Mouse (Mus musculus): ENCODE measurements around the gene Sec14l3. TPM values are rescaled to one million over a fixed set of nuclear protein-coding genes. Genes with fewer than 3 reads are reported as not detected.
"Not testable (repeated sequence)": the region's sequence is repeated elsewhere in the genome, so short reads cannot be mapped to it uniquely, and the experiment has no call there.

The Sec14l3 gene
- polyA plus RNA-seq, 1 experiment from 2014 or later: 0.86 TPM

- peak overlapping the region; percentile 58 for H3K4me3 ChIP-seq
- peaks cover 15% of the 10 kb centered on the region for H3K36me3 ChIP-seq
- 3% methylated on average over 45 of the region's 45 CpGs for WGBS
- H3K9me3 ChIP-seq: no peaks in the 10 kb centered on the region
- H3K27me3 ChIP-seq: no peaks in the 10 kb centered on the region
- H3K4me2 ChIP-seq: peak overlapping the region; percentile 95
- H3K9ac ChIP-seq: peak overlapping the region; percentile 66
- H3K27ac ChIP-seq (replicated peaks): peak overlapping the region; percentile 90
- peak; percentile 96 for ATAC-seq (ENCODE audit: low FRiP score, low read depth)
- peaks cover 30% of the 10 kb centered on the region for H3K4me1 ChIP-seq (replicated peaks)
Measured at GRCm38 (mm10) chr11:4096054-4096984, 31.7 kb downstream of the Sec14l3 start.

- Histone ChIP-seq H3K36me3 (peaks cover 7% of the 10 kb centered on the region), H3K9ac (peak overlapping the region; percentile 66)
- WGBS: 29% methylated on average over 10 of the region's 10 CpGs
Measured at GRCm38 (mm10) chr11:4097091-4097621, 32.5 kb downstream of the Sec14l3 start.

DNA sequence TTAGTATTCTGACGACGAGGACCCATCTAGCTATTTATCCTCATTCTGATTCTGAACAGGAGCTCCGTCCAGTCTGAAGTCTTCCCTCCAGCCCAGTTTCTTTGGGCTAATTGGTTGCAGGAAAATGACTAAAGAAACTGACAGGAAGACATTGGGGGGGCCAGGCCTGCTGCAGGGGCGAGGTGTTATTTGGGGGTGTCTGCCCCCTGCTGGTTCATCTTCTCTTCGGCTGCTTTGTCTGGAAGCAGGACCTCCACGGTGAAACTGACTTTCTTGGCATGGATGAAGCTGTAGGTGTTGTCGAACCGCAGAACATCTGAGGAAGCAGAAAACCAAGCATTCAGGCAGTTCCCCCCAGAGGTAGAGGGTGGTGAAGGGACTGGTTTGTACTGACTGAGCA lies 33.5 kb downstream of the Sec14l3 start:
- H3K4me1 ChIP-seq (replicated peaks): peaks cover 30% of the 10 kb centered on the region
- no peak overlapping the region for H3K27ac ChIP-seq (replicated peaks)
- H3K9ac ChIP-seq: no peak overlapping the region
- 62% methylated on average over 8 of the region's 8 CpGs for WGBS
- H3K27me3 ChIP-seq: no peaks in the 10 kb centered on the region
- no peaks in the 10 kb centered on the region for H3K9me3 ChIP-seq
- peaks cover 4% of the 10 kb centered on the region; the same call in 1 of the 2 replicates for H3K36me3 ChIP-seq
- no peak overlapping the region for H3K4me2 ChIP-seq
- H3K4me3 ChIP-seq: no peak overlapping the region
- no peak for ATAC-seq (ENCODE audit: low FRiP score, low read depth)

More at GRCm38 (mm10) chr11:4097091-4097621, 32.5 kb downstream of the Sec14l3 start:
- Histone ChIP-seq H3K4me3 (peak overlapping the region; percentile 58), H3K4me2 (peak overlapping the region; percentile 95), H3K4me1 (replicated peaks) (peaks cover 30% of the 10 kb centered on the region), H3K9me3 (no peaks in the 10 kb centered on the region), H3K27ac (replicated peaks) (peak overlapping the region; percentile 90), H3K27me3 (no peaks in the 10 kb centered on the region)
- ATAC-seq (ENCODE audit: low FRiP score, low read depth): peak; percentile 28; the same call in 1 of the 2 replicates

DNA sequence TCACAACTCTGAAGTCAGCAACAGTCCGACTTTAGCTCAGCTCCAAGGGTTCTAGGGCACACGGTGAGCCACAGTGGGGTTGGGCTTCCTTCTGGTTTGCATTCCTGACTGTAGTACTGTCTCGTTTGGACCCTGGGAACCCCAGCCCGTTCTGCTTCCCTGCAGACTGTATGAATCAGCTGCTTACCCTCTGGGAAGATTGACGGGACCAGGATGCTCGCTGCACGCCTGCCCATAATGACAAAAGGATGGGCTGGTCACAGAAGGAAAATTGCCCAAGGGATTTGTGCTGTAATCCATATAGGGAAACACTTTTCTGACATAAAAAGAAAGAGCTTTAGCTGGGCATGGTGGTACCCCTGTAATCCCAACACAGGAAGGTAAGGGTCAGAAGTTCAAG lies 34.2 kb downstream of the Sec14l3 start:
- H3K9ac ChIP-seq: no peak overlapping the region

DNA sequence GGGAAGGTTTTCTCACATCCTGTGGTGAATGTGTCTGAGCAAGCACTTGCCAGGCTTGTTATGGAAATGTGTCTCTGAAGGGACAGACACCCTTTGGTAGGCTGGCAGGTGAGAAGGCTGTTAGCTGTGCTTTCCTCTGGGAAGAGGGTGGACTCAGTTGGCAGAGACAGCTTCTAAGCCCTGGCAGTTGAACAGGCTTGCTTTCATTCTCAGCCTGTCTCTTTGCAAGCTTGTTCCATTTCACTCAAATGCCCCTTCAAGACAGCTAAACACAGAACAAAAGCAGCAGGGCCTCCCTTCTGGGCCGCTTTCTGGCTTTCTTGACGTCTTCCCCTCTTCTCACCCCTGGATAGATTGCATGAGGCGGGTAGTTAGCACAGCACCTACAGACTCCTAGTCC lies 34.8 kb downstream of the Sec14l3 start:
- Histone ChIP-seq H3K9ac (no peak overlapping the region), H3K4me2 (no peak overlapping the region), H3K4me3 (no peak overlapping the region), H3K27ac (replicated peaks) (no peak overlapping the region), H3K9me3 (no peaks in the 10 kb centered on the region), H3K27me3 (no peaks in the 10 kb centered on the region), H3K36me3 (no peaks in the 10 kb centered on the region), H3K4me1 (replicated peaks) (peaks cover 26% of the 10 kb centered on the region)
- no peak for ATAC-seq (ENCODE audit: low FRiP score, low read depth)
- WGBS: 65% methylated on average over 3 of the region's 3 CpGs

More for the DNA sequence above, 34.2 kb downstream of the Sec14l3 start:
- no peak for ATAC-seq (ENCODE audit: low FRiP score, low read depth)
- Histone ChIP-seq H3K4me1 (replicated peaks) (peaks cover 30% of the 10 kb centered on the region), H3K9me3 (no peaks in the 10 kb centered on the region), H3K27me3 (no peaks in the 10 kb centered on the region), H3K27ac (replicated peaks) (no peak overlapping the region), H3K36me3 (no peaks in the 10 kb centered on the region), H3K4me2 (no peak overlapping the region), H3K4me3 (no peak overlapping the region)
- 74% methylated on average over 7 of the region's 7 CpGs for WGBS

GRCm38 (mm10) chr11:4101851-4102250 lies 37.2 kb downstream of the Sec14l3 start:
- Histone ChIP-seq H3K27ac (replicated peaks) (no peak overlapping the region), H3K4me1 (replicated peaks) (peaks cover 11% of the 10 kb centered on the region), H3K9me3 (no peaks in the 10 kb centered on the region), H3K4me3 (no peak overlapping the region), H3K36me3 (no peaks in the 10 kb centered on the region), H3K9ac (no peak overlapping the region), H3K4me2 (no peak overlapping the region), H3K27me3 (no peaks in the 10 kb centered on the region)
- no peak for ATAC-seq (ENCODE audit: low FRiP score, low read depth)
- 90% methylated on average over 5 of the region's 5 CpGs for WGBS

DNA sequence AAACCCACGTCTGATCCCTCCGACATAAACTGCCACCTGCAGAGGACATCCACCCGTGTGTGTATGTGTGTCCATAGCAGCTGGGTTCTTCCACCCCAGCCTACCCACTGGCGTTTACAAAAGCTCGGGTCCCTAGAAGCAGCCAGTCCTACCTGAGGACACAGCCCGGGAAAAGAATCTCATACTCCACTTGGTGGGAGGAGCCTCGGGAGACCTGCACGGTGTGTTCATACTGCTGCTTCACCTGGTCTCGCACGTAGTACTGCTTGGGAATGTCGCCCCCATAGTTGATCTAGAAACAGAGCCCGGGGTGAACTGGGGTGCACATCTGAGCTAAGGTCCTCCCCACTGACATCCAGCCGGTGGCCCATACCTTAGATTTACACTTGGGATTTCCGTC lies 38.9 kb downstream of the Sec14l3 start:
- Histone ChIP-seq H3K27me3 (no peaks in the 10 kb centered on the region), H3K36me3 (no peaks in the 10 kb centered on the region), H3K4me1 (replicated peaks) (no peaks in the 10 kb centered on the region), H3K9me3 (no peaks in the 10 kb centered on the region), H3K27ac (replicated peaks) (no peak overlapping the region), H3K4me2 (no peak overlapping the region), H3K9ac (no peak overlapping the region), H3K4me3 (no peak overlapping the region)
- ATAC-seq (ENCODE audit: low FRiP score, low read depth): no peak
- WGBS: 84% methylated on average over 14 of the region's 14 CpGs

DNA sequence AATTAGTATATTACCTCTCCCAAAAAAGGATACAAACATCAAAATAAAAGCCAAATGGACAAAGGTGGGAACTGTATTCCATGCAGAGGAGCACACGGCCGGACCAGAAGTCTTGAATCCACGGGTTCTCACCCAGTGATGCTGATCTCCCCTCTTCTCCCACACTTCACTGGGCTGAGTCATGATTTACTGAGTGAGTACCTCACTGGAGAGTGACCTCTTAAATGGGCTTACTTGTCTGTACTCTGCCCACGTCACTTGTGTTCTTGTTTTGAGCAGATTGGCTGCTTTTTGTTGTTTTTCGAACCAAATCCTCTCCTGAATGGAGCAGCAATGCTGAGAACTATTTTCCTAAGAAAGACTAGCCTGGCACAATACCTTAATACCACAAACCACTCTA lies 40.3 kb downstream of the Sec14l3 start:
- H3K4me1 ChIP-seq (replicated peaks): no peaks in the 10 kb centered on the region
- H3K36me3 ChIP-seq: no peaks in the 10 kb centered on the region
- H3K4me2 ChIP-seq: no peak overlapping the region
- no peak overlapping the region for H3K4me3 ChIP-seq
- no peak overlapping the region for H3K27ac ChIP-seq (replicated peaks)
- no peaks in the 10 kb centered on the region for H3K9me3 ChIP-seq
- ATAC-seq (ENCODE audit: low FRiP score, low read depth): no peak
- 87% methylated on average over 5 of the region's 5 CpGs for WGBS
- no peaks in the 10 kb centered on the region for H3K27me3 ChIP-seq
- no peak overlapping the region for H3K9ac ChIP-seq

GRCm38 (mm10) chr11:4105444-4105843 lies 40.8 kb downstream of the Sec14l3 start:
- Histone ChIP-seq H3K4me3 (no peak overlapping the region), H3K4me2 (no peak overlapping the region), H3K27ac (replicated peaks) (no peak overlapping the region), H3K36me3 (peaks cover 3% of the 10 kb centered on the region; the same call in 1 of the 2 replicates), H3K9me3 (no peaks in the 10 kb centered on the region), H3K4me1 (replicated peaks) (no peaks in the 10 kb centered on the region), H3K27me3 (no peaks in the 10 kb centered on the region), H3K9ac (no peak overlapping the region)
- no peak for ATAC-seq (ENCODE audit: low FRiP score, low read depth)
- WGBS: 81% methylated on average over 6 of the region's 6 CpGs

DNA sequence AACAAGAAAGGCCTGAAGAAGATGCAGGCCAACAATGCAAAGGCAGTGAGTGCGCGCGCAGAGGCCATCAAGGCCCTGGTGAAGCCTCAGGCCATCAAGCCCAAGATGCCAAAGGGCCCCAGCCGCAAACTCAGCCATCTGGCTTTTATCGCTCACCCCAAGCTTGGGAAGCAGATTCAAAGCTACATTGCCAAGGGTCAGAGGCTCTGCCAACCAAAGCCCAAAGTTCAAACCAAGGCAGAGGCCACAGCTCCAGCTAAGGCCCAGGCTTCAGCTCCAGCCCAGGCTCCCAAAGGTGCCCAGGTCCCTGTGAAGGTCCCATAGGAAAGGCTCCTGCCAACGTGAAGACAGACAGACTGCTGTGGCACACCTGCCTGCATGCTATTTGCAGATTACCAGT lies 43.3 kb downstream of the Sec14l3 start:
- H3K4me2 ChIP-seq; H3K4me1 ChIP-seq (replicated peaks); H3K36me3 ChIP-seq; H3K27me3 ChIP-seq; H3K27ac ChIP-seq (replicated peaks); H3K9me3 ChIP-seq; H3K9ac ChIP-seq; ATAC-seq (ENCODE audit: low FRiP score, low read depth); H3K4me3 ChIP-seq: not testable (repeated sequence)
- 94% methylated on average over 6 of the region's 6 CpGs for WGBS

DNA sequence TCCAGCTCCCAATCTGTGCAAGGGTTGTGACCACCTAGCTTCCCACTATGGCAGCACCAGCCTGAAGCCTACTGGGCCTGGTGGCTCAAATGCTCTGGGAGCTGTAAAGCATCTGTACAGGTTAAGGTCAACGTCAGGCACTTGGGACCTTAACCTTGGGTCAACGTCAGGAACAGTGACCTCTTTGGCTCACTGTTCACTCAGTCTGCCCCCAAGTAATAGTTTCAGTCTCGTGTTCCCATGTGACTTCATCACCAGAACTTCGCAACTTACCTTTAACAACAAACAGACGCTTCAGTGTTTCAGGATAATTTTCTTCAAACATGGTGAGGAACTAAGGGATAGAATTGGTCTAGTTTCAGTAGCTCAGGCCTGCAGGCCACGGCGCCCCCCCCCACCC lies 44.0 kb downstream of the Sec14l3 start:
- Histone ChIP-seq H3K4me2 (no peak overlapping the region), H3K4me1 (replicated peaks) (no peaks in the 10 kb centered on the region), H3K9ac (no peak overlapping the region), H3K9me3 (no peaks in the 10 kb centered on the region), H3K27me3 (no peaks in the 10 kb centered on the region), H3K36me3 (peaks cover 4% of the 10 kb centered on the region; the same call in 1 of the 2 replicates), H3K4me3 (no peak overlapping the region), H3K27ac (replicated peaks) (no peak overlapping the region)
- no peak for ATAC-seq (ENCODE audit: low FRiP score, low read depth)
- 84% methylated on average over 7 of the region's 7 CpGs for WGBS

DNA sequence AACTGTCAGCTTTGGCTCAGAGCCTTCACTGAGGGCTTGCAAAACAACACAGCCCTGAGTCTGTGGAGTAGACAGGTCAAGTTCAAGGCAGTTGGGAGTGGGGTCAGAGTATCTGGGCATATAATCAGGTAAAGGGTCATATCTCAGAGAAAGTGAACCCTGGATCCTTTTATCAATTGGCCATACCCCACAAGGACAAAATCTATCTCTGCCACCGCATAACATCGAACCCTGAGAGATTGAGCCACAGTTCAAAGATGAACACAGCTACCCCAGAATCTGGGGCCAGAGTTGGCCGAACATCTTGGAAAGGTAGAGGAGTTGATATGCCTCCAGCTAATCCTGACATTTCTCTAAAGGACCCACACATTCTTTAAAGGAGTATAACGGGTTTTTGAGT lies 47.4 kb downstream of the Sec14l3 start:
- ATAC-seq (ENCODE audit: low FRiP score, low read depth): no peak
- no peak overlapping the region for H3K4me3 ChIP-seq
- 95% methylated on average over 4 of the region's 4 CpGs for WGBS
- no peaks in the 10 kb centered on the region for H3K27me3 ChIP-seq
- H3K36me3 ChIP-seq: peaks cover 4% of the 10 kb centered on the region; the same call in 1 of the 2 replicates
- H3K9me3 ChIP-seq: no peaks in the 10 kb centered on the region
- H3K9ac ChIP-seq: no peak overlapping the region
- H3K27ac ChIP-seq (replicated peaks): no peak overlapping the region
- H3K4me1 ChIP-seq (replicated peaks): peaks cover 11% of the 10 kb centered on the region
- H3K4me2 ChIP-seq: no peak overlapping the region

Measured in hindbrain, embryonic 15.5 days (tissue).